Mouse (Mus musculus): ENCODE results near the gene Vasn. TPM values are rescaled to one million over a fixed set of nuclear protein-coding genes. Genes with fewer than 3 reads are reported as not detected.

Gene Vasn
- polyA plus RNA-seq, 1 experiment from 2014 or later: 9.4 TPM

DNA sequence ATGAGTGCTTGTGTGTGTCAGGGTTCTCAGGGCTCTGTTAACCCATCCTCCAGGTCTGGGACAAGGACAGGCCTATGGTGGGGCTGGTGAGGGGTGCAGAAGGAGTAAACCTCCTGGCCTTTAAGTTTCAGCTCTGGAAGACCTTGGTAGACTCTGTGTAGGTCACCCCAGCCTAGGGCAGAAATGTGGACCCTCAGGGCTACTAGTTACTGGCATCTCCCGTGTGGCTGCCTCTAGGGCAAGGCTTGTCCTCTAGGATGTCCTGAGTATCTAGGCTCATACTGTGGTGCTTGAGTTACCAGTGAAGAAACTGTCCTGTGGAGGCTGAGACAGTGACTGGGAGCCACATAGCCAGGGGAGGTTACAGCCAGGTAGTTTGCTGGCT lies 36.3 kb upstream of the Vasn start:
- Histone ChIP-seq H3K27ac (ENCODE audit: low read depth, low read length) (peak overlapping the region; percentile 11; the same call in 1 of the 2 replicates), H3K4me1 (replicated peaks; ENCODE audit: control insufficient read depth, insufficient read depth, low read length) (peaks cover 51% of the 10 kb centered on the region), H3K4me3 (ENCODE audit: low read depth, low read length) (no peak overlapping the region), H3K27me3 (ENCODE audit: control insufficient read depth, insufficient read depth, low read length) (no peaks in the 10 kb centered on the region), H3K36me3 (ENCODE audit: control insufficient read depth, insufficient read depth, low read length) (no peaks in the 10 kb centered on the region), H3K9me3 (ENCODE audit: control insufficient read depth, low read length) (no peaks in the 10 kb centered on the region), H3K9ac (ENCODE audit: low read depth, low read length) (no peak overlapping the region), H3K4me2 (replicated peaks; ENCODE audit: low read depth, low read length) (no peak overlapping the region)
- no peak for DNase-seq (ENCODE audit: low spot score)
- no peak for ATAC-seq (ENCODE audit: low FRiP score)
- 59% methylated on average over 1 of the region's 1 CpGs for WGBS

DNA sequence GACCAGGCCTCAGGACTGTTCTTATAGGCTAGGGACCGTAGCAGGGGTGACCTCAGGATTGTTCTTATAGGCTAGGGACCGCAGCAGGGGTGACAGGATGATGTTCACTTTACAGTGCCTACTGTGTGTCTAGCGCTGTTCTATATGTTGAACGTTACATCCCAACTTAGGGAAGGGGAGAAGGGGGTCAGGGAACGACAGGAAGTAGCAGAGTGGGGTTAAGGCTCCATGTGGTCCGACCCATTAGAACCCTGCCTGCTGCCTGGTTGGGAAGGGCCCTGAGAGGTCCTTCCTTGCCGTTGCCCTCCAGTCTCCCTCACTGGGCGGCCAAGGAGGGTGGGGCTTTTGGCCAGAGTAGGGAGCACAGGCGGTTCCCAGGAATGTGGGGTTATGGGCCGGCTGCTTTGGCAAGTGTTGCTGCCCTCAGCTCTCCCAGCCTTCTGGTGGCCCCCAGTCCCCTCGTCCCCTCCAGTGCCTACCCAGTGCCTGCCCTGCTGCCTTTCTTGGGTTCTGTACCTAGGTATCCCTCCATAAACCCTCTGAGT lies 35.4 kb upstream of the Vasn start:
- Histone ChIP-seq H3K4me2 (replicated peaks; ENCODE audit: low read depth, low read length) (no peak overlapping the region), H3K4me1 (replicated peaks; ENCODE audit: control insufficient read depth, insufficient read depth, low read length) (peaks cover 43% of the 10 kb centered on the region), H3K4me3 (ENCODE audit: low read depth, low read length) (no peak overlapping the region), H3K27me3 (ENCODE audit: control insufficient read depth, insufficient read depth, low read length) (no peaks in the 10 kb centered on the region), H3K9ac (ENCODE audit: low read depth, low read length) (0 out of 2 replicates have a peak overlapping the region, but pooled peaks have one; percentile 19), H3K36me3 (ENCODE audit: control insufficient read depth, insufficient read depth, low read length) (no peaks in the 10 kb centered on the region), H3K9me3 (ENCODE audit: control insufficient read depth, low read length) (no peaks in the 10 kb centered on the region), H3K27ac (ENCODE audit: low read depth, low read length) (peak overlapping the region; percentile 11; the same call in 1 of the 2 replicates)
- 67% methylated on average over 11 of the region's 11 CpGs for WGBS
- ATAC-seq (ENCODE audit: low FRiP score) (no peak), DNase-seq (ENCODE audit: low spot score) (no peak)

DNA sequence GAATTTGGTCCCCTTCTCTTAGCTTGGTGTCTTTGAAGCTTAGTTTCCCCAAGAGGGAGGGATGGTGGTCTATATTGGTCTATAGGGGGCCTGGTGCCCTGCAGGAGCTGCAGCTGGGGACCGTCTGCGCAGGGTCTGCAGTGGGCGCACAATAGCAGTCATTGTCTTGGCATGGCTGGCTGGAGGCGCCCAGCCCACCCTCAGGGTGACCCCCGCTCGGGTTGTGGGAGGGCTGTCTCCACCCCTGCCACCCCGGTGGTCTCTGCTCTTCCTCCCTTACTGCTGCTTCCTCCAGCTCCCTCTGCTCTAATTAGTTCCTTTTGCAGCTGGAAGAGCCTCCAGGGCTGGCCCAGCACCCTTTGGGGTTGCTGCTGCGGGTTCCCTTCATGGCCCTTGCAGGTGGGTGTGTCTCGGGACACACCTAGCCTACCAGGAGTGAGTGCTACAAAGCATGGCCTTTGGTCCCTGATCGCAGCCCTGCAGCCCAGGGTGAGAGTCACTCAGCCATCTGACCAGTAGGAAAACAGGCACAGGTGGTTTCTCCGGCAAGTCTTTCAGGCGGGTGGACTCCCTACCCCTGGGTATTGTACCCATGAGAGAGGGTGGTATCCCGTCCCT lies 34.1 kb upstream of the Vasn start:
- H3K4me3 ChIP-seq (ENCODE audit: low read depth, low read length): no peak overlapping the region
- peak overlapping the region; percentile 11; the same call in 1 of the 2 replicates for H3K9ac ChIP-seq (ENCODE audit: low read depth, low read length)
- WGBS: 48% methylated on average over 13 of the region's 13 CpGs
- peak overlapping the region; percentile 47; the same call in 1 of the 2 replicates for H3K27ac ChIP-seq (ENCODE audit: low read depth, low read length)
- no peaks in the 10 kb centered on the region for H3K27me3 ChIP-seq (ENCODE audit: control insufficient read depth, insufficient read depth, low read length)
- ATAC-seq (ENCODE audit: low FRiP score) (0 out of 2 replicates have a peak, but pooled peaks have one; percentile 26), DNase-seq (ENCODE audit: low spot score) (no peak)
- H3K4me2 ChIP-seq (replicated peaks; ENCODE audit: low read depth, low read length): no peak overlapping the region
- peaks cover 38% of the 10 kb centered on the region for H3K4me1 ChIP-seq (replicated peaks; ENCODE audit: control insufficient read depth, insufficient read depth, low read length)
- no peaks in the 10 kb centered on the region for H3K9me3 ChIP-seq (ENCODE audit: control insufficient read depth, low read length)
- H3K36me3 ChIP-seq (ENCODE audit: control insufficient read depth, insufficient read depth, low read length): no peaks in the 10 kb centered on the region

DNA sequence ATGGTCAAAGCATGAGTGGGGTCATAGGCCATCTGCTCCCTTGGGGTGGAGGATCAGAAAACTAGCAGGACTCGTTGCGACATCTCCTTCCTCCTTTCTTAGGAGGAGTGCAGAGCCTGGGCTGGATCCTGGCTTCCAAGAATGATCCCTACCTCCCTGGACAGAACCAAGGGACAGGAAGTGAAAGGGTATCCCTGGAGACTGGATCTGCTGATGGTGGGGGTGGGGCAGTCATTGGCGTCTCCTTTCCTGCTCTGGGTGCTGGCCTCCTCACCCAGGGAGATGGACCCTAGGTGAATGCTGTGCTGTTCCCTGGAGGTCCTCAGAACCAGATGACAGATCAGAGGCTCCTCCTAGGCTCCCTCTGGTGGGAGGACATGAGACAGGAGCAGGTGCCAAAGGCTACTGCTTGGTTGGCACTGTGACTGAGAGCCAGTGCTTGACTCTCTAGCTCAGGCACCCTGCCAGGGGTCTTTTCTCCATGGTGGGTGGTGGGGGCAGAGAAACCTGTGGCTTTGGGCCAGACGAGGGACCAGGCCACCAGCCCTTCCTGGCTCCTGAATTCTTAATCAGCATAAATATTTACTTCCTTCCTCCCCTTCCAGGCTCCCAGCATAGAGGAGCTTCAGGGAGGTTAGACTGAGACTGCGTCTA lies 33.2 kb upstream of the Vasn start:
- Histone ChIP-seq H3K27ac (ENCODE audit: low read depth, low read length) (0 out of 2 replicates have a peak overlapping the region, but pooled peaks have one; percentile 17), H3K36me3 (ENCODE audit: control insufficient read depth, insufficient read depth, low read length) (0 out of 2 replicates have a peak, but pooled peaks cover 2% of the 10 kb centered on the region), H3K4me3 (ENCODE audit: low read depth, low read length) (no peak overlapping the region), H3K4me1 (replicated peaks; ENCODE audit: control insufficient read depth, insufficient read depth, low read length) (peaks cover 35% of the 10 kb centered on the region), H3K4me2 (replicated peaks; ENCODE audit: low read depth, low read length) (no peak overlapping the region), H3K9ac (ENCODE audit: low read depth, low read length) (0 out of 2 replicates have a peak overlapping the region, but pooled peaks have one; percentile 11), H3K9me3 (ENCODE audit: control insufficient read depth, low read length) (no peaks in the 10 kb centered on the region), H3K27me3 (ENCODE audit: control insufficient read depth, insufficient read depth, low read length) (no peaks in the 10 kb centered on the region)
- 36% methylated on average over 5 of the region's 5 CpGs for WGBS
- no peak for DNase-seq (ENCODE audit: low spot score)
- no peak for ATAC-seq (ENCODE audit: low FRiP score)

DNA sequence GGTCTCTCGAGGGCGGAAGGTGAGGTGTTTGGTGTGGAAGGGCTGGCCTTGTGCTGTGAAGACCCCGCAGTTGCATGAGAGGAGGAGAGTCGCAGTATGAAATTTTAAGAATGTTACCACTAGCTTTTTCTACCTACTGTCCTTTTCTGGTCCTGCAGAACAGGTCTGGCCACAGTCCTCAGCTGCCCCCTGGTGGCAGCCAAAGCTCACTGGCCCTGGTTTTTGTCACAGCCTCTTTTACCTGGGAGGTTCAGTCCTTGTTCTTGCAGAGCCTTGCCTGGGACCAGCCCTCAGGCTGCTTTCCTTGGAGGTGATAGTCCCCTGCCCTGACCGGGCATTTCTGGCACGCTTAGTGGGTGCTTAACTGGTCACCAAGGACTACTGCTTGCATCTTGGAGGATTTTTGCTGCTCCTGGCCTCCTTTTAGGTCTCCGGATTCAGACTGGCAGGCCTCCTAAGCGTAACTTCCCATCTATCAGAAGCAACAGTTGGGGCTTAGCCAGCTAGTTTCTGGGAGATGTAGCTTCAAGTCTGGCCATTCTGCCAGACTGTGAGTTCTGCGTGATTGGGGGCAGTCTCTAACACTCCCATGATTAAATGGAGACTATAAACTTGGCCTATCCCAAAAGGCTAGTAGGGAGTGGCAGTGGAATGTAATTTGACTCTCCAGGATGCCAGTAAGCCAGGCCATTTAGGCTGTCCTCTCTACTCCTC lies 31.8 kb upstream of the Vasn start:
- WGBS: 55% methylated on average over 9 of the region's 9 CpGs
- Histone ChIP-seq H3K4me1 (replicated peaks; ENCODE audit: control insufficient read depth, insufficient read depth, low read length) (peaks cover 23% of the 10 kb centered on the region), H3K36me3 (ENCODE audit: control insufficient read depth, insufficient read depth, low read length) (peaks cover 6% of the 10 kb centered on the region; the same call in 1 of the 2 replicates), H3K27ac (ENCODE audit: low read depth, low read length) (no peak overlapping the region), H3K9ac (ENCODE audit: low read depth, low read length) (no peak overlapping the region), H3K27me3 (ENCODE audit: control insufficient read depth, insufficient read depth, low read length) (no peaks in the 10 kb centered on the region), H3K9me3 (ENCODE audit: control insufficient read depth, low read length) (no peaks in the 10 kb centered on the region), H3K4me3 (ENCODE audit: low read depth, low read length) (no peak overlapping the region), H3K4me2 (replicated peaks; ENCODE audit: low read depth, low read length) (no peak overlapping the region)
- DNase-seq (ENCODE audit: low spot score): peak; percentile 88
- ATAC-seq (ENCODE audit: low FRiP score): peak; percentile 15; the same call in 1 of the 2 replicates

DNA sequence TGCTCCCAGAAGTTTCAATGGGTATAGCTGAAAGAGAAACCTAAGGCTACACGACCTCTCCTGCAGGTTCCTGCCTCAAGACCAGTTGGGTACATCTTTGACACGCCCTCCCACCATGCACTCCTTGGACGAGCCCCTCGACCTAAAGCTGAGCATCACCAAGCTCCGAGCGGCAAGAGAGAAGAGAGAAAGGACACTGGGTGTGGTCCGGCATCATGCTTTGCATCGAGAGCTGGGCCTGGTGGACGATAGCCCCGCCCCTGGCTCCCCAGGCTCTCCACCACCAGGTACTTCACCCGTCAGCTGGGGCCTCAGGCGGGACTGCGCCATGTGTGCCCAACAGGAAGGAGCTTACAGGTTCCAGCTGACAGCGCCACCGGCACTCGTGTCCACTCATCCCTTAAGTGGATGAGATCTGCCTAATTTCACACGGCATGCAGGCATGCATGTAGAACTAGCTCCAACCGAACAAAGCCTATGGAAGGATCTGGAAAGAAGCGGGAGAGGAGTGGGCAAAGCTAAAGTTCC lies 31.1 kb upstream of the Vasn start:
- Histone ChIP-seq H3K9ac (ENCODE audit: low read depth, low read length) (no peak overlapping the region), H3K9me3 (ENCODE audit: control insufficient read depth, low read length) (no peaks in the 10 kb centered on the region), H3K4me2 (replicated peaks; ENCODE audit: low read depth, low read length) (no peak overlapping the region), H3K4me3 (ENCODE audit: low read depth, low read length) (no peak overlapping the region), H3K27me3 (ENCODE audit: control insufficient read depth, insufficient read depth, low read length) (no peaks in the 10 kb centered on the region), H3K36me3 (ENCODE audit: control insufficient read depth, insufficient read depth, low read length) (peaks cover 12% of the 10 kb centered on the region), H3K27ac (ENCODE audit: low read depth, low read length) (no peak overlapping the region), H3K4me1 (replicated peaks; ENCODE audit: control insufficient read depth, insufficient read depth, low read length) (peaks cover 21% of the 10 kb centered on the region)
- WGBS: 90% methylated on average over 19 of the region's 19 CpGs
- no peak for DNase-seq (ENCODE audit: low spot score)
- ATAC-seq (ENCODE audit: low FRiP score): no peak

DNA sequence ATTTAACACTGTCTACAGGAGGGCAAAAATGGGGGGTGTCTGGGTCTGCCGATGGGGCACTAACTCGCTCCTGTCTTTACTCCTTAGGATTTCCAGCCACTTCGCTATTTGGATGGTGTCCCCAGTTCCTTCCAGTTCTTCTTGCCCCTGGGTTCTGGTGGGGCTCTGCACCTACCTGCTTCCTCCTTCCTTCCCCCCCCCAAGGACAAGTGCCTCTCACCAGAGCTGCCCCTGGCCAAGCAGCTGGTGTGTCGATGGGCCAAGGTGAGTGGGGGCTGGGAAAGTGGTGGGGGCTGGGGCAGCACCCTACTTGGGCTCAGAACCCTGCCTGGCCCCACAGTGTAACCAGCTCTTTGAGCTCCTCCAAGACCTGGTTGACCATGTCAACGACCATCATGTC lies 28.5 kb upstream of the Vasn start:
- ATAC-seq (ENCODE audit: low FRiP score) (no peak), DNase-seq (ENCODE audit: low spot score) (no peak)
- Histone ChIP-seq H3K27ac (ENCODE audit: low read depth, low read length) (no peak overlapping the region), H3K27me3 (ENCODE audit: control insufficient read depth, insufficient read depth, low read length) (no peaks in the 10 kb centered on the region), H3K4me2 (replicated peaks; ENCODE audit: low read depth, low read length) (no peak overlapping the region), H3K36me3 (ENCODE audit: control insufficient read depth, insufficient read depth, low read length) (peaks cover 21% of the 10 kb centered on the region), H3K4me3 (ENCODE audit: low read depth, low read length) (no peak overlapping the region), H3K9me3 (ENCODE audit: control insufficient read depth, low read length) (no peaks in the 10 kb centered on the region), H3K9ac (ENCODE audit: low read depth, low read length) (no peak overlapping the region), H3K4me1 (replicated peaks; ENCODE audit: control insufficient read depth, insufficient read depth, low read length) (peaks cover 3% of the 10 kb centered on the region)
- 91% methylated on average over 5 of the region's 5 CpGs for WGBS

DNA sequence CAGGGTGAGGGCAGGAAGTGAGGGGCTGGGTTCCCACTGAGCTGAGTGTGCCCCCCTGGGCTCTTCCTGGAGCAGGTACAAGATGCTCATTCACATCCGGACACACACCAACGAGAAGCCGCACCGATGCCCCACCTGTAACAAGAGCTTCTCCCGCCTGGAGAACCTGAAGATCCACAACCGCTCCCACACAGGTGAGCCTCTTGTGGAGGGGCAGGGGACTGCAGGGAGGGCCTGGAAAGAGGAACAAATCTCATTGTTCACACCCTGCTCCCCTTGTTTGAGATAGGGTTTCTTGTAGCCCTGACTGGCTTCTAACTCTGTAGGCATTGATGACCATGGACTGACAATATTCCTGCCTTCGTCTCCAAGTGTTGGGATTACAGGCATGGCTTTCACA lies 28.1 kb upstream of the Vasn start:
- WGBS: 95% methylated on average over 7 of the region's 7 CpGs

More for the DNA sequence above, 28.1 kb upstream of the Vasn start:
- Histone ChIP-seq H3K4me3 (ENCODE audit: low read depth, low read length) (no peak overlapping the region), H3K27me3 (ENCODE audit: control insufficient read depth, insufficient read depth, low read length) (no peaks in the 10 kb centered on the region), H3K4me1 (replicated peaks; ENCODE audit: control insufficient read depth, insufficient read depth, low read length) (no peaks in the 10 kb centered on the region; the same call in 1 of the 2 replicates), H3K36me3 (ENCODE audit: control insufficient read depth, insufficient read depth, low read length) (peaks cover 21% of the 10 kb centered on the region), H3K9me3 (ENCODE audit: control insufficient read depth, low read length) (no peaks in the 10 kb centered on the region), H3K27ac (ENCODE audit: low read depth, low read length) (no peak overlapping the region), H3K9ac (ENCODE audit: low read depth, low read length) (no peak overlapping the region), H3K4me2 (replicated peaks; ENCODE audit: low read depth, low read length) (no peak overlapping the region)
- no peak for DNase-seq (ENCODE audit: low spot score)
- ATAC-seq (ENCODE audit: low FRiP score): no peak
